Comparison of ENCODE assay signal across 21 mouse cellular contexts in the genomic region with DNA sequence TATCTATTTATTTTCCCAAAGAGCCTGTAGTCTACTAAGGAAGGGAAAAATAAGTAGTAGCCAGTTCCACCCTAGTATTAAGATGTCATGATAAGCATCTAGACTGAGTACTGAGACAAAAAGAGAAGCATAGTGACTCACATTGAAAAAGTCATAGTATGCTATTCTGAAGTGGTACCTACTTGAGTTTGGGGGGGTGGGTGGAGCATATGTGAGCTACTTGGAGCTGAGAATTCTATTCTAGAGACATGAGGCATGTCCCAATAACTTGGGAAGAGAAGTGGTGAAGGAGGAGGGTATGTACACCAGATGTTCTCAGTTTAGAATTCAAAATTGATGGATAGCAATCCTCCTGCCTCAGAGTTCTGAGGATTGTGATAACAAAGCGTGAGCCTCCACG.
DNase-seq lines count a peak whose midpoint lies in the region; ATAC-seq lines count a peak whose summit lies in the region.
"Had no signal": no experiment of that assay in that cellular context is flagged by ENCODE, and none has a peak within 500 bp of the region (broad histone marks: within the 10 kb centered on the region; RNA-seq: fewer than 3 reads in every experiment).

No protein-coding gene starts in this region.

- no peak for DNase-seq in frontal cortex, postnatal 14 days (ENCODE audit: low spot score in 2 of 2)
- peak; percentile 5 for DNase-seq in right cerebral cortex, adult 18-20 months
- DNase-seq in right cerebral cortex, postnatal 14 days: no peak
- no peak for DNase-seq in thymus, postnatal 36 days
- DNase-seq: adrenal gland, adult 8-10 months; adrenal gland, postnatal 14 days; adrenal gland, postnatal 36 days; B cell, adult 2 months; cerebellum, adult 11 months; cerebellum, adult 18-20 months; cerebellum, adult 8-10 months; cerebellum, adult 9-11 months; cerebellum, postnatal 14 days; cerebellum, postnatal 36 days; embryo, embryonic 11 days had no signal

- peak; percentile 76 for ATAC-seq in frontal cortex, adult (ENCODE audit: low TSS enrichment)
- ATAC-seq: activated CD4-positive, CD25-positive, alpha-beta regulatory T cell, adult 4 months; CD4-positive, CD25-positive, alpha-beta regulatory T cell, adult 4 months; forebrain, embryonic 14.5 days; forebrain, embryonic 16.5 days; Patski had no signal
